Mouse (Mus musculus): ENCODE measurements around the gene Pus3. TPM values are rescaled to one million over a fixed set of nuclear protein-coding genes. Genes with fewer than 3 reads are reported as not detected.

The Pus3 gene
- polyA plus RNA-seq, 1 experiment from 2014 or later, result 26.3 TPM

- H3K36me3 ChIP-seq (ENCODE audit: control insufficient read depth, insufficient read depth, low read length), result peaks cover 22% of the 10 kb centered on the region
- ATAC-seq (ENCODE audit: low FRiP score, low TSS enrichment), result peak; percentile 93
- peak overlapping the region; percentile 68 for H3K9ac ChIP-seq (ENCODE audit: low read depth, low read length)
- H3K4me2 ChIP-seq (replicated peaks; ENCODE audit: low read depth, low read length), result peak overlapping the region; percentile 99
- under 1% methylated on average over 31 of the region's 31 CpGs for WGBS
- H3K4me3 ChIP-seq (ENCODE audit: low read length), result peak overlapping the region; percentile 65
- no peaks in the 10 kb centered on the region for H3K9me3 ChIP-seq (ENCODE audit: control insufficient read depth, low read length)
- no peaks in the 10 kb centered on the region; the same call in 1 of the 2 replicates for H3K27me3 ChIP-seq (ENCODE audit: control insufficient read depth, insufficient read depth, low read length)
- H3K27ac ChIP-seq (ENCODE audit: low read depth, low read length), result peak overlapping the region; percentile 24; the same call in 1 of the 2 replicates
- peaks cover 4% of the 10 kb centered on the region; the same call in 1 of the 2 replicates for H3K4me1 ChIP-seq (ENCODE audit: control insufficient read depth, insufficient read depth, low read length)
Measured at GRCm38 (mm10) chr9:35559009-35559890, 855 bp downstream of the Pus3 start.

- Histone ChIP-seq H3K9me3 (ENCODE audit: control insufficient read depth, low read length) (no peaks in the 10 kb centered on the region), H3K4me2 (replicated peaks; ENCODE audit: low read depth, low read length) (no peak overlapping the region), H3K4me1 (ENCODE audit: control insufficient read depth, insufficient read depth, low read length) (peaks cover 4% of the 10 kb centered on the region; the same call in 1 of the 2 replicates), H3K27ac (ENCODE audit: low read depth, low read length) (no peak overlapping the region), H3K9ac (ENCODE audit: low read depth, low read length) (no peak overlapping the region), H3K27me3 (ENCODE audit: control insufficient read depth, insufficient read depth, low read length) (no peaks in the 10 kb centered on the region; the same call in 1 of the 2 replicates), H3K36me3 (ENCODE audit: control insufficient read depth, insufficient read depth, low read length) (peaks cover 38% of the 10 kb centered on the region), H3K4me3 (ENCODE audit: low read length) (no peak overlapping the region)
- WGBS, result 96% methylated on average over 11 of the region's 11 CpGs
- ATAC-seq (ENCODE audit: low FRiP score, low TSS enrichment), result no peak
Measured at GRCm38 (mm10) chr9:35561076-35561475, 2.7 kb downstream of the Pus3 start.

- Histone ChIP-seq H3K4me2 (replicated peaks; ENCODE audit: low read depth, low read length) (no peak overlapping the region), H3K27me3 (ENCODE audit: control insufficient read depth, insufficient read depth, low read length) (no peaks in the 10 kb centered on the region; the same call in 1 of the 2 replicates), H3K9me3 (ENCODE audit: control insufficient read depth, low read length) (no peaks in the 10 kb centered on the region), H3K27ac (ENCODE audit: low read depth, low read length) (no peak overlapping the region), H3K36me3 (ENCODE audit: control insufficient read depth, insufficient read depth, low read length) (peaks cover 43% of the 10 kb centered on the region), H3K9ac (ENCODE audit: low read depth, low read length) (no peak overlapping the region), H3K4me3 (ENCODE audit: low read length) (no peak overlapping the region), H3K4me1 (ENCODE audit: control insufficient read depth, insufficient read depth, low read length) (peaks cover 4% of the 10 kb centered on the region; the same call in 1 of the 2 replicates)
- 91% methylated on average over 6 of the region's 6 CpGs for WGBS
- no peak for ATAC-seq (ENCODE audit: low FRiP score, low TSS enrichment)
Measured at GRCm38 (mm10) chr9:35561583-35561982, 3.2 kb downstream of the Pus3 start.

- Histone ChIP-seq H3K27me3 (ENCODE audit: control insufficient read depth, insufficient read depth, low read length) (no peaks in the 10 kb centered on the region), H3K4me2 (replicated peaks; ENCODE audit: low read depth, low read length) (no peak overlapping the region), H3K4me3 (ENCODE audit: low read length) (no peak overlapping the region), H3K9me3 (ENCODE audit: control insufficient read depth, low read length) (no peaks in the 10 kb centered on the region), H3K4me1 (ENCODE audit: control insufficient read depth, insufficient read depth, low read length) (peaks cover 11% of the 10 kb centered on the region; the same call in 1 of the 2 replicates), H3K9ac (ENCODE audit: low read depth, low read length) (no peak overlapping the region), H3K36me3 (ENCODE audit: control insufficient read depth, insufficient read depth, low read length) (peaks cover 58% of the 10 kb centered on the region), H3K27ac (ENCODE audit: low read depth, low read length) (no peak overlapping the region)
- 90% methylated on average over 5 of the region's 5 CpGs for WGBS
- ATAC-seq (ENCODE audit: low FRiP score, low TSS enrichment), result no peak
Measured at GRCm38 (mm10) chr9:35564536-35565240, 6.3 kb downstream of the Pus3 start.

GRCm38 (mm10) chr9:35567995-35568394, 9.6 kb downstream of the Pus3 start:
- ATAC-seq (ENCODE audit: low FRiP score, low TSS enrichment), result no peak
- Histone ChIP-seq H3K9me3 (ENCODE audit: control insufficient read depth, low read length) (no peaks in the 10 kb centered on the region), H3K4me2 (replicated peaks; ENCODE audit: low read depth, low read length) (no peak overlapping the region), H3K9ac (ENCODE audit: low read depth, low read length) (no peak overlapping the region), H3K4me1 (ENCODE audit: control insufficient read depth, insufficient read depth, low read length) (peaks cover 7% of the 10 kb centered on the region; the same call in 1 of the 2 replicates), H3K4me3 (ENCODE audit: low read length) (no peak overlapping the region), H3K27ac (ENCODE audit: low read depth, low read length) (no peak overlapping the region), H3K36me3 (ENCODE audit: control insufficient read depth, insufficient read depth, low read length) (peaks cover 42% of the 10 kb centered on the region), H3K27me3 (ENCODE audit: control insufficient read depth, insufficient read depth, low read length) (no peaks in the 10 kb centered on the region)
- 77% methylated on average over 3 of the region's 3 CpGs for whole genome bisulfite sequencing

GRCm38 (mm10) chr9:35569571-35570534, 11.5 kb downstream of the Pus3 start, which contains the start of the genes Pate2 and Hyls1:
Gene Pate2, plus strand, starts transcription at chr9:35570284.
Gene Hyls1, minus strand, starts transcription at chr9:35570398.
- Histone ChIP-seq H3K27me3 (ENCODE audit: control insufficient read depth, insufficient read depth, low read length) (peaks cover 7% of the 10 kb centered on the region; the same call in 1 of the 2 replicates), H3K9me3 (ENCODE audit: control insufficient read depth, low read length) (no peaks in the 10 kb centered on the region), H3K4me3 (ENCODE audit: low read length) (peak within 1 kb of the TSS; percentile 68), H3K36me3 (ENCODE audit: control insufficient read depth, insufficient read depth, low read length) (peaks cover 32% of the 10 kb centered on the region), H3K9ac (ENCODE audit: low read depth, low read length) (peak within 1 kb of the TSS; percentile 77), H3K4me1 (ENCODE audit: control insufficient read depth, insufficient read depth, low read length) (peaks cover 7% of the 10 kb centered on the region; the same call in 1 of the 2 replicates), H3K27ac (ENCODE audit: low read depth, low read length) (peak within 1 kb of the TSS; percentile 78), H3K4me2 (replicated peaks; ENCODE audit: low read depth, low read length) (peak within 1 kb of the TSS; percentile 48)
- peak; percentile 97 for ATAC-seq (ENCODE audit: low FRiP score, low TSS enrichment)
- under 1% methylated on average over 86 of the region's 86 CpGs for WGBS

GRCm38 (mm10) chr9:35570663-35571062, 12.3 kb downstream of the Pus3 start:
- Histone ChIP-seq H3K9me3 (ENCODE audit: control insufficient read depth, low read length) (no peaks in the 10 kb centered on the region), H3K4me1 (ENCODE audit: control insufficient read depth, insufficient read depth, low read length) (peaks cover 7% of the 10 kb centered on the region; the same call in 1 of the 2 replicates), H3K4me3 (ENCODE audit: low read length) (peak overlapping the region; percentile 68), H3K27ac (ENCODE audit: low read depth, low read length) (no peak overlapping the region), H3K9ac (ENCODE audit: low read depth, low read length) (peak overlapping the region; percentile 77; the same call in 1 of the 2 replicates), H3K36me3 (ENCODE audit: control insufficient read depth, insufficient read depth, low read length) (peaks cover 24% of the 10 kb centered on the region), H3K27me3 (ENCODE audit: control insufficient read depth, insufficient read depth, low read length) (peaks cover 7% of the 10 kb centered on the region; the same call in 1 of the 2 replicates), H3K4me2 (replicated peaks; ENCODE audit: low read depth, low read length) (peak overlapping the region; percentile 48)
- ATAC-seq (ENCODE audit: low FRiP score, low TSS enrichment), result peak; percentile 45
- WGBS, result 14% methylated on average over 5 of the region's 5 CpGs

GRCm38 (mm10) chr9:35574416-35574815, 16.0 kb downstream of the Pus3 start:
- 5% methylated on average over 32 of the region's 32 CpGs for WGBS
- H3K9ac ChIP-seq (ENCODE audit: low read depth, low read length), result no peak overlapping the region

More at GRCm38 (mm10) chr9:35574416-35574815, 16.0 kb downstream of the Pus3 start:
- no peaks in the 10 kb centered on the region for H3K36me3 ChIP-seq (ENCODE audit: control insufficient read depth, insufficient read depth, low read length)
- H3K27me3 ChIP-seq (ENCODE audit: control insufficient read depth, insufficient read depth, low read length), result peaks cover 7% of the 10 kb centered on the region; the same call in 1 of the 2 replicates
- no peak for ATAC-seq (ENCODE audit: low FRiP score, low TSS enrichment)
- peak overlapping the region; percentile 29 for H3K4me3 ChIP-seq (ENCODE audit: low read length)
- no peaks in the 10 kb centered on the region for H3K9me3 ChIP-seq (ENCODE audit: control insufficient read depth, low read length)
- H3K4me2 ChIP-seq (replicated peaks; ENCODE audit: low read depth, low read length), result peak overlapping the region; percentile 39
- no peak overlapping the region for H3K27ac ChIP-seq (ENCODE audit: low read depth, low read length)
- no peaks in the 10 kb centered on the region for H3K4me1 ChIP-seq (ENCODE audit: control insufficient read depth, insufficient read depth, low read length)
